Mouse (Mus musculus) cerebellum, adult (tissue): Measurements from ENCODE around the gene Cacnb2.

ENCODE experiments used
- ATAC-seq: cut with Nextera tagmentation; 2 replicates; pipeline ENCODE4 v1.9.2; 2017; ENCODE audit warnings: mild to moderate bottlenecking, moderate library complexity, mixed read lengths; ENCODE audit not compliant: insufficient number of reproducible peaks, low FRiP score, low TSS enrichment

The Cacnb2 gene

DNA sequence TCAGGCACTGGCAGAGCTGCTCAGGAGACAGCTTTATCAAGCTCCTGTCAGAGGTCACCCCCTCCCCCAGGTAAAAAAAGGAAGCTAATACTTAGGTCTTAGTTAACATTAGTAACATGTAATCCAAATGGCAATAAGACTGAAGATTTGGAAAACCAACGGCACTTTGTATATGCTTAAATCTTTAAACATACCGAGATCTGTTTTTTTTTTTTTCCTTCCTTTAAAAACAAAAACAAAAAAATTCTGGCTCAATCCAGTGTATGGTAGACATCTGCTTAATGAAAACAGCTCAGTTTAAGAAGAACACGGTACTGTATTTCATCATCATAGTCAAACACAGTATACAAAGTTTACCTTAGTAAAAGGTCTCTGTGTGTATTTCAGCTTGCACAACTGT, at the start of gene Cacnb2:
TSS of gene Cacnb2 (plus strand) at position 301 of the 400 bp plus-strand sequence.
- ATAC-seq: no peak

DNA sequence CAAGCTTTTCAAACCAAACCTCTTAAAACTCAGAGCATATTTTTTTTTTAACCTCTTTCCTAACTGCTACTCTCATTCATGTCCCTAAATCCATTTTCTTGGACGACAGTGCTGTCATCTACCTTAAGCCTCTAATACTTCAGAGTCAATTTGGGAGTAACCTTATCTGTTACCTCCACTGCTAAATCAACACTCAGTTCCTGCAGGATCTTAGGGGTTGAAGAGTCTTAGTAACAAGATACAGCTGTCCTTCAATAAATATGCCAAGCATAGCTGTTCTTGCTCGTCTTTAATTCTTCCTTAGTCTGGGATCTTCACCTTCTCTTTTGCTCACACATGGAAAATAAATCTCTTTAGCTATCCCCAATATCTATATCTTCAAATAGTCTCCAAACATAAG, 34.9 kb upstream of the Cacnb2 start:
- no peak for ATAC-seq

DNA sequence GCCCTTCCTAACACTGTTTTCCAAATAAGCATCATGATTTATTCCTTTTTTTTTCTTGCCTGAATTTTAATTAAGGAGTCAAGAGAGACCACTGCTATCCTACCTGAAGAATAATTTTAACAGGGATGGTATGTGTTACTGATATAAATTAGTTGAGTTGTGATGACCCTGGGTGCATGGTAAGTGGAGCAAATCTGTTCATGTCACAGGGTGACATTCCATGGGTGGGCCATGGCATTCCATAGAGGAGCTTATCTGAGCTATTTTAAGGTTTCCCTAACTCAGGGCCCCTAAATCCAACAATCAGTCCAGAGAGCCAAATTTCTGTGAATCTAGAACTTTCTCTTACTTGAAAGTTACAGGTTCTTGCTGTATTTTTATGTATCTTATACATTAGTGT, 31.6 kb upstream of the Cacnb2 start:
- no peak for ATAC-seq

DNA sequence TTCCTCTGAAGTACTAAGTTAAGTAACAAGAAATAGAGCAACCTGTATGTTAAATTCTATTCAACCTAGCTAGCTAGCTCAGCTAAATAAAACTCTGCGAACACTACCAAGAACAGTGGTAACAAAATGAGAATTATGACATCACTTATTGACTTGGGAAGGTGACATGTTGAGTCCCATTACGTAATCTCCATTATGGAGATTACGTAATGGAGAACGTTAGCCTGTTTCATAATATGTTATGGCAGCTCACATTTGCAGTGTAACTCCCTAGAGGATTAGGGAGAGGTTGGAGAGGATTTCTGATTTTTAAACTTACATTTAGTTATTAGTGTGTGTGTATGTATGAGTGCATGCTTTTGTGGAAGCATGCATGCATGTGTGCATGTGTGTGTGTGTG, 13.3 kb upstream of the Cacnb2 start:
- no peak for ATAC-seq

DNA sequence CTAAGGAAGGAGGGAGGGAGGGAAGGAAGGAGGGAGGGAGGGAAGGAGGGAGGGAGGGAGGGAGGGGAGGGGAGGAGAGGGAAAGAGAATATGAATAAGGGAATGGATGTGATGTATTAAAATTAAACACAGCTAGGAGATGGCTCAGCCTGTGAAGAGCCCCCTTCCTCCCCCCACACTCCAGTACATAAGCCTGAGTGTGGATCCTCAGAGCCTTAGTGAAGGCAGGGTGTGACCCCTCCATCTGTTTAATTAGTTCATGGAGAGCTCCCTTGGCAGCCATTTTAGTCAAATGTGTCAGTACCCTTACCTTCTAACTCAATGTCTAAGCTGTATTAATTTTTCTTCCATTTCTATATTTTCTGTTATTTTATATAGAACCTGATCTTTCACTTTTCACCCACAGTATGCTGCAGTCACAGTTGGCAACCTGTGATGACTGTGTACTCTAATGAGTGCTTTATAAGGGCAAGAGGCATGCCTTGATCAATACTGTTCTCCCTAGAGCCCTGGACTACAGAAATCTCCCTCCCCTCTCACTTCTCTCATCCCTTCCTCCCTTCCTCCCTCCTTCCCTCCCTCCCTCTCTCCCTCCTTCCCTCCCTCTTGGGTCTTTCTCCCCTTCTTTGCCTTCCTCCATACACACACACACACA, 4.9 kb upstream of the Cacnb2 start:
- ATAC-seq: no peak

DNA sequence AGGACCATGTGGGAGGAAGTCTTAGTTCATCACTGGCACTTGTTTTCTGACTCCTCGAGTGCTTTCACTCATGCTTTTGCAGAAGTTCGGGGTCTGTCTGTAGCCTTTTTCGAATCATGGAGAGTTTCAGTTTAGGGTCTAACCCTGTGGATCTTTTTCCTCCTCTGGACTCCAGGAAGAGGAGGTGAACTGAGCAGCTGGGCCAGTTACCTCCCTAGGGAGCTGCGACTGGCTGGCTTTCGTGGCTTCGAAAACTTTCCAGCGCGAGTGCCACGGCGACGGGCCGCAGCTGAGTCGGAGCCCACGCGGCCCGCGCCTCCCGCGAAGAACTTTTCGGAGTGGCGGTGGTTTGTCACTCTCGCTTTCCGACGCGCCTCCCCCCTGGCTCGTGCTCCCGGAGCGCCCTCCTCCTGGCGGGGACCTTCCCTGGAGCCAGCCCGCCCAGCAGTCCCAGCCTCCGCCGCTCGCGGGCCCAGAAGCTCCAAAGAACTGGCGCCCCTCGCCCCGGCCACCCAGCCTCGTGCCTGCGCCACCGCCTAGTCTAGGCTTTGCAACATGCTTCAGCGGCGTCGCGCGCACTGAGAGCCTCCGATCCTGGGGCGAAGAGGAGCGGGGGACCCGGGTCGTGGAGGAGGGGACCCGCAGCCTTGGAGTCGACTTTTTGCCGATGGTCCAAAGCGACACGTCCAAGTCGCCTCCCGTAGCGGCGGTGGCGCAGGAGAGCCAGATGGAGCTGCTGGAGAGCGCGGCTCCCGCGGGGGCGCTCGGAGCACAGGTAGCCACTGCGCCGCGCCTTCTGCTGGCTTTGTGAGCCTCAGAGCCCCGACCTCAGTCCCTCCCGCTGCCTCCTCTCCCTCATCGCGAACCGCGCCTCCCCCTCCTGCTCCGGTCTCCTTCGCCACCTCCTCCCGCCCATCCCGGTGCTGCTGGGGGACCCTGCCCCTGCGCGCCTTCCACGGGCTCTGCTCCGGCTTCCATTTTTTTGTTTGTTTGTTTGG, 1.2 kb downstream of the Cacnb2 start:
- peak; percentile 56; the same call in 1 of the 2 replicates for ATAC-seq

DNA sequence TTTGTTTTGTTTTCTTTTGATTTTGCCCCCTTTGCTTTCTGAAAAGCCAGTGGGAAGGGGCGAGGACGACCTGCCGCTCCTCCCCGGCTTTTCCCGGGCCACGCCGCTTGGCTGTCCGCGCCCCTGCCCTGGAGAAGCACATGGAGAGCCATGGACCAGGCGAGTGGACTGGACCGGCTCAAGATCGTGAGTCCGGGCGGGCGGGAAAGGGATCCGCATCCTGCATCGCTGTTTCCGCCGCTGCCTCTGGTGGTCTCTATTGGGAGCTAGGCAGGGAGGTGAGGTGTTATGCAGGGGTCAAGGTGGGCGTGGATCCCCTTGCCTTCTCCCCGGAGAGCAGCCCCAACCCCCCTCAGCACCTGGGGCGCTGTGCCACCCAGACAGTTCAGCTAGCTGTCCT, 1.9 kb downstream of the Cacnb2 start:
- ATAC-seq: 0 out of 2 replicates have a peak, but pooled peaks have one; percentile 26

DNA sequence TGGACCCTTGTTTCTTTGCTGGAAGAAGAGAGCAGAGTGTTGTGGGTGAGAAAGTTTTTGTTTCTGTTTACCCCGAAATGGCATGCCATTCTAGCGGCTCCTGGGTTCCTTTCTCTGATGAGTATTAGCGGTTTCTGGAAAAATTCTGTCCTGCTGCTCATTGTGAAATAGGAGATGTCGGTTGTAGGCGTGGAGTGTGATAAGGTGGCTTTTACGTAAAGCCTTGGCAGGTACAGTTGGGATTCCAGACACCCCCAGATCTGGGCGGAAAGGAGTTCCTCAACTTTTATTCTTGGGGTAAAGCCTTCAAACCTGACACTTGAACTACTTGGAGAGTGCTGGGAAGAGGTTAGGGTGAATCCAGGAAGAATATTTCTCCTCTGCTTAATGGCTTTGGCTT, 2.3 kb downstream of the Cacnb2 start:
- ATAC-seq: no peak

DNA sequence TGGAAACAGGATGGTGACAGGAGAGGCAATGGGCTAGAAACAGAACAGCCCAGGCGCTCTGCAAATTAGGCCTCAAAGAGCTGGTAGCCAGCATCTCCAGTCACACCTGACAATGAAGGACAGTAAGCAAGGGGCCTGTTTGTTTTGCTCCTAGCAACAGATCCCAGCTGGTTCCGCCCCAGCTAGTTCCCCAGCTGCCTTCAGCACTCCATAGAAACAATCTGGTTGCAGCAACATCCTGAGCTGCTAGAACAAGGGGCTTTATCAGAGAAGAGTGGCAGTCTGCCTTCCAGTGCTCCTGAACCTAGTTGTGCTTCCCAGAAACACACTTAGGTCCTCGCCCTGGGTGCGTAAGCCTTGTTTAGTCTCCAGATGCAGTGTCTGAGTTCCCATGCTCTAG, 5.7 kb downstream of the Cacnb2 start:
- no peak for ATAC-seq

DNA sequence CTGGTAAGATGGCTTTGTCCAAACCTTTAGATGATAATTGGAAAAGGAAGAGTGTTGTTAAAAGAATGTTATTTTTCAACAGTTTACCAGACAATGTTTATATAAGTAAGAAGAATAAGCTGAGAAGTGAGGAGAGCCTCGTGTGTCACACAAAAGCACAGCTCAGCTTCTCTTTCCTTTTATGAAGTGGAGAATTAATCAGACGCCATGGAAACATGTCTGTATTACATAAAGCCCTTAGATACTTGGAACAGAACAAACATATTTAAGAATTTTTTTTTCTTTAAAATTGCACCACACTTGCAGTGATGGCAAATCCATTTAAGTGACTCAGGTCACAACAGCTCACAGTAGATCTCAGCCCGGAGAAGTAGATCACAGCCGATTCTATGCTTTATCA, 9.8 kb downstream of the Cacnb2 start:
- no peak for ATAC-seq

DNA sequence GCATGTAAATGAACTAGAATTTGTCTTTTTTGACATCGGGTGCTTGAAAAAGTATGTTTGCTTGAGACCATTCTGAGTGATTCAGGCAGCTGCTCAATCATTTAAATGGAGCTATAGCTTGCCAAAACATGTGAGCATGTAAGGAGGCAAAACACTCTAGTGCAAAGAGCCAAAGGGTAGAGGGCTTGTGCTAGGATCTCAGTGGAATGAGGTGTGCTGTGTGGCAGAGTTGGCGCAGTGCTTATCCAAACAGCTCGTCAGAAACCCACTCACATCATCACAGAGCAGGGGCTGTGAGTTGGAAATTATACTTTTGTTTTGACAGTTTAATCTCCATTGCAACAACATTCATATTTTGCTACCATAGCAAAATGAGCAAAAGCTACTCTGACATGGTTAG, 13.5 kb downstream of the Cacnb2 start:
- ATAC-seq: no peak

DNA sequence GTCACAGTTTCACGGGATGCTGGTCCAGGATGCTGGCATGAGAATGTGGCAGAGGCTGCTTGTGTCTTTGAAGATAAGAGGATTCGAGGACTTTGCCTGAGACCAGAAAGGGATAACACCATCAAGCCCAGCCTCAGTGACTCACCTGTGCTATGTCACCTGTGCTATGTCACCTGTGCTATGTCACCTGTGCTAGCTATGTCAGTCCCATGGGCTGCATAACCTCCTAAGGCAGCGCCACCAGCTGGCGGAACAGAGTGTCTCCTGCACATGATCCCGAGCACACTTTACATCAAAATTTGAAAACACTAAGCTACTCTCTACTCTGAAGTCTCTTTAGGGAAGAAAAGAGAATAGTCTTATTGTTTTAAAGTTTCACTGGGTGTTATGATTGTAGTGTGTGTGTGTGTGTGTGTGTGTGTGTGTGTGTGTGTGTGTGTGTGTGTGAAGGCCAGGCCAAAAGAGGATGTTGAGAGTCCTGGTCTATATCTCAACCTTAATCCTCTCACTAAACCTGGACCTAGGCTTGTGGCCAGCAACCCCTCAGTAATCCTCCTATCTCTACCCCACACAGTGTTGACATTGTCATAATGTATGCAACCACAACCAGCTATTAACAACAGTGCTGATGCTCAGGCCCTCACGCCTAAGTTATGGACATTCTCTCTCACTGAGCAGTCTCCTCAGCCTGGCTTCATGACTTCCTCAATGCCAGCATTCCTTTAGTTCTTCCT, 17.4 kb downstream of the Cacnb2 start:
- no peak for ATAC-seq

DNA sequence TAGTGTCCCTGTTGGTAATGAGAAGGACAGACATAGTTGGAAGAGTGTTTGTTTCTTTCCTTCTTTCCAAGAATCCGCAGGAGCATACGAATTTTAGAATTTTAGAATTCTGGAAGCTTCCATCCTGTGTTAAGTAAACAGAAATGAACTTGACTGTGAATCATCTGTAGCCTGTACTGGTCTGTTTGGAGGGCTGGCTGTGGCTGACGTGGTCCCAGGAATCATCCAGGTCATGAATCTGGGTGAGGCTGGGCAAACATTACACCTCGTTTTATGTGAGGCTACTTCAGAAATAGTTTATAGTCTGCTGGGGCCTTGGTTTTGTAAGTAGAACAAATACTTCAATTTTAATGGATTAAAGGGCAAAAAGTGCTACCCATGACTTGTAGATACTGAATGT, 18.0 kb downstream of the Cacnb2 start:
- ATAC-seq: no peak

DNA sequence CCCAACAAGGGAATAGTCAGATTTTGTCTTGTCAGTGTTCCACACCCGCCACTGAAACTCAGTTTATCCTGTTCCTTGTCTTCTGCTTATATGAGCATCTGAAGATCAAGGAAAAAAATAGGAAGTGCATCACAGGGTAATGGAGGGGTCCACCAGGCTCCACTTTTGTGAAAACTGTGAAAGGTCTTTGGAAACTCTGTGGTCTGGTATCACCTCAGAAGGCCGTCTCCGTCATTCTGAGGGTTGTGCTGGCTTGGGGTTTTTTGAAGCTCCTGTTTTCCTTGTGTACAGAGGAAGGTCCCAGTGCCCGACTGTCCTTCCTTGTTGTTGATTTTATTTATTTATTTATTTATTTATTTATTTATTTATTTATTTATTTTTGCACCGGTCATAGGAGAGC, 20.9 kb downstream of the Cacnb2 start:
- ATAC-seq: no peak

DNA sequence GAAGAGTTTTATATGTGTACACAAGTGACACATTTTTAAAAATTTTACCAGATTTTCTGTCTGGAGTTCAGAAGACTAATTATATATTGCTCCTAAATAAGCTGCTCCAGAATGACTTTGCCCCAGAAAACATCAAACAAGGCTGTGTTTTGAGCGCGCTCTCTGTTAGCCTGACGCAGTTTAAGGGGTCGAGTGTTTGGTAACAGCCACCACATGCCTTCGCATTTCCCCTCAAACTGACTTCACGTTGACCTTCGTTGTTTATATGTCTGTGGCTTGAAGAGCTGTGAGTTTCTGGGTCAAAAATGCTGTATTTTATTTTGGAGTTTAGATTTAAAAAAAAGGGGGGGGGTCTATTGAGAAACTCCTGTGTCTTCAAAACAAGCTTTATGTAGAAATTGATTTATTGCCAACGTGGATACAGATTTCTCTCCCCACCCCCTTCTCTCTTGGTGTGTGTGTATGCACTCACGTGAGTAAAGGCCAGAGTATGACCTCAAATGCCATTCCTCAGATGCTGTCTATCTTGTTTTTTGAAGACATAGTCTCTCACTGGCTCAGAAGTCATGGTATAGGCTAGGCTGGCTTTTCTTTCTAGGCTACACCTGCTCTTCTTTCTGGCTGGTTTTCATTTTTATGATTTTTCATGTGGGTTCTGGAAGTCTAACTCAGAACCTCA, 27.1 kb downstream of the Cacnb2 start:
- no peak for ATAC-seq

DNA sequence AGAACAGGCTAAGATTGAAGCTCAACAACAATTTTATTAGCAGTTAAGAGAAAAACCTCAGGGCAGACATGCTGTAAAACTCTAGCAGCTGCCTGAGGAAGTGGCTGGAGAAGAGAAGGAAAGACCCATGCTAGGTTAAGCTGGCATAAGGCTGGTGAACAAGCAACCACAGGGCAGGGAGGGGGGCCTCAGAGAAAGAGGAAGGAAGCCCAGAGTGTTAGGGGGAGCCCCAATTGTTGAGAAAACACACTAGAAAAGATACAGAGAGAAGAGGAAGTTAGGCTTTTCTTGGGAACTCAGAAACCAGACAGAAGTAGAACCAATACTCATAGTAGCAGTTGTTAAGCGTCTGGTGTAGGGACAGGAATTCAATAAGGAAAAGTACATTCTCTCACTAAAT, 28.7 kb downstream of the Cacnb2 start:
- no peak for ATAC-seq

DNA sequence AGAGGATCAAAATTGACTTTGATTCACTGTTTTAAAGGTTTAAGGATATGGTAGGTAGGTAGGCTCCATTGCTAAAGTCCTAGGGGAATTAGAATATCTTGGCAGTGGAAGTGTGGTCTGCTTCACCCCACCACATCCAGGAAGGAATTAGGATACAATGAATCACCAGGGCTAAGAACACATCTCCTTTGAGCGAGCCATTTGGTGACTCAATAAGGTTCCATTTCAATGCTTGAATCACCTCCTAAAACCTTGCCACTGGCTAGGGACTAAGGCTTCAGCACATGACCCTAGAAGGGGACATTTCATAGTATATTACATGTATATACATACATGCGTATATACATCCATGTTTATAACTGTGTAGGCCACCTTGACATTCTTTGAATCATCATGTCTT, 30.3 kb downstream of the Cacnb2 start:
- ATAC-seq: no peak

DNA sequence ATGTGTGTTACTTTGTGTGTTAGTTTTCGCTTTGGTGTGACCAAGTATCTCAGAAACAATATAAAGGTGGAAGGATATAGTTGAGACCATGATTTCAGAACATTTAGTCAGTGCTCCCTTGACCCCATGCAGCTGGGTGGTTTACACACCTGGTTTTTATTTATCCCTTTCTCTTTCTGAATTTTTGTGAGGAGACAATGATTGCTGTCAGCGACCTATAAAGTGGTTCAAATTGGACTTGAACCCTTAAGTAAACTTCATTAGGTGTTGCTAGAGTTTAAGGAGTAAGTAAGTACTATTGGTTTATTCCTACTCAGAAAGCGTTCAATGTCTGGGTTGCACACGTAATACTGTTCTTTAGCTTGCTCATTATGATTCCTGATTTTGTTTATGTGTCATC, 36.4 kb downstream of the Cacnb2 start:
- no peak for ATAC-seq

DNA sequence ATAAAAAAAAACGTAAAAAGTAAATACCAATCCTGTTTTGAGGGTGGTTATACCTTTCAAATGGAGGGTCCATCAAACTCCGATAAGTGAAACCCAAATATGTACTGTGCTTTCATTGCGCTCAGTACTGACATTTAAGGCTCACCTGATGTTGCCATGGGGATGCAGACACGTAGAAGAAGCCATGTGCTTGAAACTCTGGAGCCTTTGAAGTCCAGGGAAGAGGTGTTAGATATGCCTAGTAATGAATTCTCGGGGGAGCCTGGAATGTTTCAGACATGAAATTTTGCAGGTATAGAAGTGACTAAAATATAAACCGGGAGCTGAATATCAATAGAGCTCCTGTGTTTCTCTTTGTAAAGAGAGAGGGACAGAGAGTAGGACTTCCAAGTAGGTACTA, 37.0 kb downstream of the Cacnb2 start:
- no peak for ATAC-seq

DNA sequence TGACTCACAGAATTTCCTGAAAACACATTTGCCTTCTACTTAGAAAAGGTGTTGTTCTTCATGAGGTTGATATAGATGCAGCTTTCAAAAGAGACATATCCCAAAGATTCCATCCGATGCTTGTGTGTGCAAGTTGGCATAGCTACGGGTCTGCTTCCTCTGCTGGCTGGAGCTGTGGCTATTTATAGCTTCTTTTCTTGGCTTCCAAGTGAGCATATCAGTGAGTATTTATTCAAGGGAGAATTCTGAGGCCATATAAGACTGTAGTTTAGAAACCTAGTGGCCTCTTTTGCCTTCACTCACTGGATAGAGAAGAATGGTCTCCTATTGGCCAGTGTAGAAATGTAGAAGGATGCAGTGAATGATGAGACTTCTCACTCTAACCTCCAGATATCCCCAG, 38.2 kb downstream of the Cacnb2 start:
- peak; percentile 66; the same call in 1 of the 2 replicates for ATAC-seq
